Mouse (Mus musculus) intestine, embryonic 15.5 days (tissue): ENCODE data around the gene Mrps16. TPM values are rescaled to one million over a fixed set of nuclear protein-coding genes. Genes with fewer than 3 reads are reported as not detected.

Experiments used
- ATAC-seq: fragments of 200-750 bp; cut with Nextera tagmentation; 2 replicates; pipeline ENCODE4 v1.8.0; 2017; ENCODE audit warnings: moderate TSS enrichment, moderate library complexity
- H3K27ac ChIP-seq: fragments of 300-500 bp; sonication (generic); 2 replicates; pipeline ENCODE4 v1.5.1; 2015; ENCODE audit warnings: mild to moderate bottlenecking, inconsistent platforms
- H3K27me3 ChIP-seq: fragments of 300-500 bp; sonication (generic); replicated peaks from 2 replicates; pipeline ENCODE4 v1.6.1; 2015; ENCODE audit warnings: inconsistent platforms
- H3K36me3 ChIP-seq: fragments of 300-500 bp; sonication (generic); 2 replicates; pipeline ENCODE4 v1.6.1; 2015; ENCODE audit warnings: inconsistent platforms
- H3K4me1 ChIP-seq: fragments of 300-500 bp; sonication (generic); replicated peaks from 2 replicates; pipeline ENCODE4 v1.6.1; 2015; ENCODE audit warnings: inconsistent platforms
- H3K4me2 ChIP-seq: fragments of 300-500 bp; sonication (generic); replicated peaks from 2 replicates; pipeline ENCODE4 v1.6.1; 2015; ENCODE audit warnings: mild to moderate bottlenecking, inconsistent platforms
- H3K4me3 ChIP-seq: fragments of 300-500 bp; sonication (generic); replicated peaks from 2 replicates; pipeline ENCODE4 v1.5.1; 2015; ENCODE audit warnings: inconsistent platforms
- H3K9ac ChIP-seq: fragments of 300-500 bp; sonication (generic); 2 replicates; pipeline ENCODE4 v1.6.1; 2015; ENCODE audit warnings: inconsistent platforms
- H3K9me3 ChIP-seq: fragments of 300-500 bp; sonication (generic); 2 replicates; pipeline ENCODE4 v1.6.1; 2016; ENCODE audit warnings: inconsistent platforms
- WGBS: fragments of 180-500 bp; shearing (Covaris S2); methylation state at CpG from one replicate; pipeline ENCODE4 v1.1.7; 2015; 5-methylcytosine and 5-hydroxymethylcytosine counted together
- polyA plus RNA-seq: library from polyadenylated mRNA; unstranded; fragments of >200 nt; fragmentation: Nextera tagmentation; extraction: Ambion mirVana; gene quantifications from 2 replicates; pipeline ENCODE4 v1.2.1, GENCODE M21; 2015

Mrps16 gene
- polyA plus RNA-seq, 1 experiment from 2014 or later: 100 TPM

- WGBS: 5% methylated on average over 15 of the region's 15 CpGs
- peak overlapping the region; percentile 82 for H3K4me3 ChIP-seq
- H3K9me3 ChIP-seq: no peaks in the 10 kb centered on the region
- H3K36me3 ChIP-seq: peaks cover 6% of the 10 kb centered on the region; the same call in 1 of the 2 replicates
- H3K27ac ChIP-seq: peak overlapping the region; percentile 69
- ATAC-seq: peak; percentile 75
- peak overlapping the region; percentile 69 for H3K4me2 ChIP-seq
- H3K4me1 ChIP-seq: 0 out of 2 replicates have a peak, but pooled peaks cover 12% of the 10 kb centered on the region
- peak overlapping the region; percentile 69 for H3K9ac ChIP-seq
- H3K27me3 ChIP-seq: no peaks in the 10 kb centered on the region
Observed at GRCm38 (mm10) chr14:20347441-20347990, 45.9 kb downstream of the Mrps16 start.

- Histone ChIP-seq H3K9me3 (no peaks in the 10 kb centered on the region), H3K9ac (no peak overlapping the region), H3K27me3 (no peaks in the 10 kb centered on the region), H3K27ac (no peak overlapping the region), H3K36me3 (peaks cover 3% of the 10 kb centered on the region; the same call in 1 of the 2 replicates), H3K4me1 (0 out of 2 replicates have a peak, but pooled peaks cover 12% of the 10 kb centered on the region), H3K4me2 (no peak overlapping the region), H3K4me3 (no peak overlapping the region)
- WGBS: 83% methylated on average over 9 of the region's 9 CpGs
- ATAC-seq: no peak
Observed at GRCm38 (mm10) chr14:20345885-20346284, 47.5 kb downstream of the Mrps16 start.

GRCm38 (mm10) chr14:20340866-20341265 lies 52.6 kb downstream of the Mrps16 start:
- Histone ChIP-seq H3K9me3 (no peaks in the 10 kb centered on the region), H3K4me1 (no peaks in the 10 kb centered on the region), H3K9ac (no peak overlapping the region), H3K27ac (no peak overlapping the region), H3K4me2 (no peak overlapping the region), H3K27me3 (no peaks in the 10 kb centered on the region), H3K36me3 (peaks cover 16% of the 10 kb centered on the region), H3K4me3 (no peak overlapping the region)
- 80% methylated on average over 7 of the region's 7 CpGs for WGBS
- no peak for ATAC-seq

- Histone ChIP-seq H3K4me2 (no peak overlapping the region), H3K27me3 (no peaks in the 10 kb centered on the region), H3K36me3 (peaks cover 19% of the 10 kb centered on the region), H3K4me1 (no peaks in the 10 kb centered on the region), H3K9me3 (no peaks in the 10 kb centered on the region), H3K9ac (no peak overlapping the region), H3K4me3 (no peak overlapping the region), H3K27ac (no peak overlapping the region)
- WGBS: 81% methylated on average over 8 of the region's 8 CpGs
- ATAC-seq: no peak
Observed at GRCm38 (mm10) chr14:20340149-20340548, 53.3 kb downstream of the Mrps16 start.

GRCm38 (mm10) chr14:20339415-20339814 lies 54.0 kb downstream of the Mrps16 start:
- no peaks in the 10 kb centered on the region for H3K4me1 ChIP-seq
- H3K4me3 ChIP-seq: no peak overlapping the region
- ATAC-seq: no peak
- no peak overlapping the region for H3K9ac ChIP-seq
- no peaks in the 10 kb centered on the region for H3K9me3 ChIP-seq
- WGBS: 96% methylated on average over 5 of the region's 5 CpGs
- H3K4me2 ChIP-seq: no peak overlapping the region
- H3K36me3 ChIP-seq: peaks cover 19% of the 10 kb centered on the region
- H3K27ac ChIP-seq: no peak overlapping the region
- no peaks in the 10 kb centered on the region for H3K27me3 ChIP-seq

Other genes with a start within 250 kb of the Mrps16 start
- gene Kcnk5, start 211.8 kb downstream of the Mrps16 start, polyA plus RNA-seq: 9.5 TPM in 2 replicates
- gene Kcnk16, start 124.4 kb downstream of the Mrps16 start, polyA plus RNA-seq: 6.0 and 11.0 TPM in 2 replicates
- 15.8 and 17.8 TPM in 2 replicates for gene Nudt13, start 98.9 kb downstream of the Mrps16 start, polyA plus RNA-seq
- 44.1 and 45.9 TPM in 2 replicates for gene Ecd, start 45.5 kb downstream of the Mrps16 start, polyA plus RNA-seq
- 29.0 and 31.1 TPM in 2 replicates for gene Fam149b, start 45.5 kb downstream of the Mrps16 start, polyA plus RNA-seq
- 128 and 134 TPM in 2 replicates for gene Dnajc9, start 4.7 kb downstream of the Mrps16 start, polyA plus RNA-seq
- gene Cfap70, start 58.6 kb upstream of the Mrps16 start, polyA plus RNA-seq: 0.18 and 0.28 TPM in 2 replicates
- gene Anxa7, start 86.5 kb upstream of the Mrps16 start, polyA plus RNA-seq: 45.5 and 47.0 TPM in 2 replicates
- gene Mss51, start 103.3 kb upstream of the Mrps16 start, polyA plus RNA-seq: 0.54 and 0.98 TPM in 2 replicates
- gene Ppp3cb, start 152.9 kb upstream of the Mrps16 start, polyA plus RNA-seq: 37.9 and 38.8 TPM in 2 replicates
- 3.8 and 4.4 TPM in 2 replicates for gene Usp54, start 247.4 kb upstream of the Mrps16 start, polyA plus RNA-seq